Mouse (Mus musculus): ENCODE measurements around the gene AI467606.

GRCm38 (mm10) chr7:127099528-127099927 lies 8.4 kb downstream of the AI467606 start:
- TF ChIP-seq GATA1 (IDR thresholded peaks at IDR 0.05; ENCODE audit: borderline replicate concordance, low read length), result no peak
- no peak for TF ChIP-seq FLI1 (IDR thresholded peaks at IDR 0.05; ENCODE audit: low read length)

All from megakaryocyte, embryonic 14.5 days (primary cell).